Mouse (Mus musculus): Measurements from ENCODE around the gene Mcee.

- no peak for TF ChIP-seq CTCF (IDR thresholded peaks at IDR 0.05; ENCODE audit: control insufficient read depth, insufficient read depth, insufficient replicate concordance, low read depth, low read length)
- TF ChIP-seq POLR2A (IDR thresholded peaks at IDR 0.05; ENCODE audit: control insufficient read depth, low read depth, low read length): no peak
Observed at GRCm38 (mm10) chr7:64451861-64452382, 59.5 kb downstream of the Mcee start.

Measured in testis, adult 2 months (tissue).